Mouse (Mus musculus) liver, postnatal 0 days (tissue): ENCODE measurements around the gene Scn3a.

Source experiments
- CTCF ChIP-seq: sonication (generic); IDR thresholded peaks from 2 replicates; pipeline ENCODE4 v1.5.1; 2016; ENCODE audit warnings: antibody characterized with exemption, low read depth
- EP300 ChIP-seq: IDR thresholded peaks from 2 replicates; pipeline ENCODE4 v1.6.1; 2016; ENCODE audit warnings: antibody characterized with exemption, low read depth, mild to moderate bottlenecking

GRCm38 (mm10) chr2:65553473-65553872, 14.0 kb downstream of the Scn3a start:
- TF ChIP-seq CTCF (no peak), EP300 (no peak)
